8 mouse cellular contexts compared by ENCODE assay signal in the genomic region with DNA sequence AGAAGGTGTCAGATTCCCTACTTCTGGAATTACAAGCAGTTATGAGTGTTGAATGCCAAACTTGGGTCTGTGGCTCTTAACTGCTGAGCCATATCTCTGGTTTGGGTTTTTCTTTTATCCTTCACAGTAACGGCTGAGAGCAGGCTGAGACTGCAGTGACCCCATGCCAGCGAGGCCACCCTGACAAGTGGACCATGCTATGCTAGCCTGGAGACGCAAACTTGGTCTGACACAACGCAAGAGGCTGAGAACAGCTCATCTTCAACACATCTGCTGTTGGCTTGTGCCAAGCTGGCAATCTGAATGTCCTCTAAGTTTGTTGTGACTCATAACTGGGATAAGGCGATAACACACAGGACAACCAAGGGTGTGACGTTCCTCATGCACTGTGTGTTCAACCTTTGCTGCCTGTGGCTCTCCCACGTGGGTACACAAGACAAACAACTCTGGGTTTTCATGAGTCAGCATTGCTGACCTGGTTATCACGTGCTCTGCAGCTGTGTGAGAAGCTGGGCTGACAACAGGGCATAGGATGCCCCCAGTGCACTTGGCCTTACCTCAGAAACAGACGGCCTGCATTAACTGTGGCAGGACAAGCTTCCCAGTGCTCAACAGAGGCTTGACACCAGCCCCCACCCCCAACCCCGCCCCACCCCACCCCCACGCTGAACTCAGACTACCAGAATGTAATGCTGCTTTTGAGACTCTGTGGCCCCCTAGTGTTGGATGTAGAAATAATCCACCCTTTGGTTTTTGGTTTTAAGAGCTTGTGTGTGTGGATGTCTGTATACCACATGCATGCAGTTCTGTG. TPM values are rescaled to one million over a fixed set of nuclear protein-coding genes. Genes with fewer than 3 reads are reported as not detected.
DNase-seq lines count a peak whose midpoint lies in the region; ATAC-seq and TF ChIP-seq lines count a peak whose summit lies in the region.

No protein-coding gene starts in this region.

- peaks cover 8% of the 10 kb centered on the region; the same call in 1 of the 2 replicates for H3K36me3 ChIP-seq in intestine, postnatal 0 days (ENCODE audit: control insufficient read depth, insufficient read depth)
- H3K36me3 ChIP-seq in liver, embryonic 12.5 days: peaks cover 35% of the 10 kb centered on the region

- H3K4me2 ChIP-seq in intestine, postnatal 0 days (replicated peaks; ENCODE audit: low read depth): peak overlapping the region; percentile 44; the same call in 1 of the 2 replicates
- peak overlapping the region; percentile 54 for H3K4me2 ChIP-seq in liver, embryonic 12.5 days

- H3K4me3 ChIP-seq in intestine, postnatal 0 days (ENCODE audit: low read depth, low read length): no peak overlapping the region
- peak overlapping the region; percentile 4; the same call in 1 of the 2 replicates for H3K4me3 ChIP-seq in liver, embryonic 12.5 days

- WGBS in intestine, postnatal 0 days: 22% methylated on average over 11 of the region's 11 CpGs
- WGBS in liver, embryonic 12.5 days (ENCODE audit: insufficient replicate concordance): 15% methylated on average over 11 of the region's 11 CpGs

- no peaks in the 10 kb centered on the region for H3K27me3 ChIP-seq in intestine, postnatal 0 days (replicated peaks; ENCODE audit: control insufficient read depth, insufficient read depth, low read length)
- no peaks in the 10 kb centered on the region for H3K27me3 ChIP-seq in liver, embryonic 12.5 days (replicated peaks)

- peaks cover 4% of the 10 kb centered on the region; the same call in 1 of the 2 replicates for H3K4me1 ChIP-seq in intestine, postnatal 0 days (replicated peaks; ENCODE audit: control insufficient read depth, insufficient read depth, low read length)
- peaks cover 47% of the 10 kb centered on the region for H3K4me1 ChIP-seq in liver, embryonic 12.5 days

- peak; percentile 71 for TF ChIP-seq CTCF in intestine, postnatal 0 days (IDR thresholded peaks at IDR 0.05; ENCODE audit: low read depth)

- H3K9me3 ChIP-seq in intestine, postnatal 0 days (ENCODE audit: control insufficient read depth): no peaks in the 10 kb centered on the region
- no peaks in the 10 kb centered on the region for H3K9me3 ChIP-seq in liver, embryonic 12.5 days (replicated peaks)

- H3K27ac ChIP-seq in intestine, postnatal 0 days (ENCODE audit: low read depth, low read length): peak overlapping the region; percentile 77
- peak overlapping the region; percentile 98 for H3K27ac ChIP-seq in liver, embryonic 12.5 days

- peak; percentile 93 for ATAC-seq in intestine, postnatal 0 days
- ATAC-seq in liver, embryonic 12.5 days: peak; percentile 95

- H3K9ac ChIP-seq in intestine, postnatal 0 days (ENCODE audit: low read depth, low read length): peak overlapping the region; percentile 12; the same call in 1 of the 2 replicates
- peak overlapping the region; percentile 64 for H3K9ac ChIP-seq in liver, embryonic 12.5 days

- peak; percentile 95 for DNase-seq in 3T3-L1 (ENCODE audit: low read depth, low spot score)
- DNase-seq in R1 (ENCODE audit: low read depth, low spot score): peak; percentile 87
- DNase-seq in embryo, embryonic 11.5 days (ENCODE audit: low read depth, low spot score): peak; percentile 29
- DNase-seq in heart, adult 11 months: peak; percentile 98
- peak; percentile 72 for DNase-seq in naive thymus-derived CD4-positive, alpha-beta T cell, adult 2 months (ENCODE audit: low read depth)
- DNase-seq in thymus, adult 18-20 months: peak; percentile 11 to 12

RNA-seq across cellular contexts. Expression of gene Atg14, which starts 36.9 kb away (rescaled TPM):
- polyA plus RNA-seq in intestine, postnatal 0 days (2015; fragmentation: Nextera tagmentation; extraction: Ambion mirVana): 6.4 and 7.8 TPM in 2 replicates
- polyA plus RNA-seq in liver, embryonic 12.5 days (2016; fragmentation: Nextera tagmentation; extraction: Ambion mirVana): 7.6 and 8.0 TPM in 2 replicates

Comparison
In these comparisons a context has a peak if more than half of its experiments do, and no peak if none do; other contexts are left out.
1. DNase-seq: peak in every context shown above with its lines; median percentile 98 in heart, adult 11 months; 95 in 3T3-L1; 87 in R1; 72 in naive thymus-derived CD4-positive, alpha-beta T cell, adult 2 months; 29 in embryo, embryonic 11.5 days; 12 in thymus, adult 18-20 months.